Mouse (Mus musculus) liver, adult 2 months (tissue): ENCODE results near the gene Shank2.

Experiments used
- CTCF ChIP-seq: fragments of 200-500 bp; IDR thresholded peaks from 2 replicates; pipeline ENCODE4 v1.5.1; 2011; ENCODE audit warnings: low read depth, low read length, control low read depth
- POLR2A ChIP-seq: fragments of 200-500 bp; IDR thresholded peaks from 2 replicates; pipeline ENCODE4 v1.6.1; 2011; ENCODE audit warnings: low read length, control low read depth; ENCODE audit not compliant: insufficient read depth; ENCODE audit errors: extremely low read depth

DNA sequence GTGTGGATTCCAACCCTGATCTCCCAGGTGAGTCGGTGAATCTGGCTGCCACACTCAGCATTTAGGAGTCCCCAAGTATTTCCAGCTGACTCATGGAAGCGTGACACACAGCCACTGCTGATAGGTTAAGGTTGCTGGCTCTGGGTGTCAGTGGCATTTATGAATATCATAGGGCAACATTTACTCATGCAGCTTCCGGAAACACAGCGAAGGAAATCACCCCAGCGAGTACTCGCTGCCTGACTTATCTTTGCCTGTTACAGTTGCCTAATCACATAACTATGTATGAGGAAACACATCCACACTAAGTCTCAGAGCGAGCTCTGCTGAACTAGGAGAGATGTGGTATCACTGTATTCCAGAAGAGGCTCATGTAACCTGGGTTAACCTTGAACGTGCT, 231.8 kb downstream of the Shank2 start:
- TF ChIP-seq POLR2A (no peak), CTCF (no peak)
